Mouse (Mus musculus) midbrain, embryonic 16.5 days (tissue): ENCODE measurements at regions not wholly inside any gene's neighbourhood (a gene's known extent, or its start where the extent isn't known, plus 50 kb on each side); places are given as distances from the start of the nearest gene placed in this dataset.

Experiments
- ATAC-seq: fragments of 200-750 bp; cut with Nextera tagmentation; 2 replicates; pipeline ENCODE4 v1.8.0; 2017; ENCODE audit warnings: moderate TSS enrichment
- H3K27ac ChIP-seq: fragments of 300-500 bp; sonication (generic); 2 replicates; pipeline ENCODE4 v1.5.1; 2014; ENCODE audit warnings: mild to moderate bottlenecking, low read length, mixed read lengths
- H3K27me3 ChIP-seq: fragments of 300-500 bp; sonication (generic); 2 replicates; pipeline ENCODE4 v1.6.1; 2014; ENCODE audit warnings: low read depth, low read length, mixed read lengths; ENCODE audit not compliant: control insufficient read depth, insufficient read depth
- H3K36me3 ChIP-seq: fragments of 300-500 bp; sonication (generic); 2 replicates; pipeline ENCODE4 v1.6.1; 2014; ENCODE audit warnings: mild to moderate bottlenecking, low read length, moderate library complexity, mixed read lengths; ENCODE audit not compliant: control insufficient read depth, insufficient read depth
- H3K4me1 ChIP-seq: fragments of 300-500 bp; sonication (generic); 2 replicates; pipeline ENCODE4 v1.6.1; 2014; ENCODE audit warnings: mild to moderate bottlenecking, low read length, mixed read lengths; ENCODE audit not compliant: control insufficient read depth, insufficient read depth
- H3K4me2 ChIP-seq: fragments of 300-500 bp; sonication (generic); 2 replicates; pipeline ENCODE4 v1.6.1; 2014; ENCODE audit warnings: mild to moderate bottlenecking, low read length, mixed read lengths
- H3K4me3 ChIP-seq: fragments of 300-500 bp; sonication (generic); 2 replicates; pipeline ENCODE4 v1.5.1; 2014; ENCODE audit warnings: low read depth, mild to moderate bottlenecking, low read length, moderate library complexity, mixed read lengths
- H3K9ac ChIP-seq: fragments of 300-500 bp; sonication (generic); 2 replicates; pipeline ENCODE4 v1.6.1; 2014; ENCODE audit warnings: low read depth, low read length, mixed read lengths
- H3K9me3 ChIP-seq: fragments of 300-500 bp; sonication (generic); replicated peaks from 2 replicates; pipeline ENCODE4 v1.6.1; 2014; ENCODE audit warnings: mild to moderate bottlenecking, low read length, mixed read lengths; ENCODE audit not compliant: control insufficient read depth, poor library complexity, severe bottlenecking
- WGBS: fragments of 180-500 bp; shearing (Covaris S2); extraction: QIAGEN DNeasy Blood & Tissue Kit; methylation state at CpG from one replicate; pipeline ENCODE4 v1.1.7; 2014; 5-methylcytosine and 5-hydroxymethylcytosine counted together

- H3K27ac ChIP-seq, result no peak overlapping the region
- no peaks in the 10 kb centered on the region for H3K36me3 ChIP-seq
- H3K27me3 ChIP-seq, result no peaks in the 10 kb centered on the region
- H3K4me3 ChIP-seq, result no peak overlapping the region
- WGBS, result 93% methylated on average over 5 of the region's 5 CpGs
- H3K9me3 ChIP-seq, result no peaks in the 10 kb centered on the region
- no peak overlapping the region for H3K9ac ChIP-seq
- no peak overlapping the region for H3K4me2 ChIP-seq
- H3K4me1 ChIP-seq, result no peaks in the 10 kb centered on the region
- no peak for ATAC-seq
Observed at GRCm38 (mm10) chr2:118004191-118004590, 107.5 kb upstream of the Thbs1 start.

DNA sequence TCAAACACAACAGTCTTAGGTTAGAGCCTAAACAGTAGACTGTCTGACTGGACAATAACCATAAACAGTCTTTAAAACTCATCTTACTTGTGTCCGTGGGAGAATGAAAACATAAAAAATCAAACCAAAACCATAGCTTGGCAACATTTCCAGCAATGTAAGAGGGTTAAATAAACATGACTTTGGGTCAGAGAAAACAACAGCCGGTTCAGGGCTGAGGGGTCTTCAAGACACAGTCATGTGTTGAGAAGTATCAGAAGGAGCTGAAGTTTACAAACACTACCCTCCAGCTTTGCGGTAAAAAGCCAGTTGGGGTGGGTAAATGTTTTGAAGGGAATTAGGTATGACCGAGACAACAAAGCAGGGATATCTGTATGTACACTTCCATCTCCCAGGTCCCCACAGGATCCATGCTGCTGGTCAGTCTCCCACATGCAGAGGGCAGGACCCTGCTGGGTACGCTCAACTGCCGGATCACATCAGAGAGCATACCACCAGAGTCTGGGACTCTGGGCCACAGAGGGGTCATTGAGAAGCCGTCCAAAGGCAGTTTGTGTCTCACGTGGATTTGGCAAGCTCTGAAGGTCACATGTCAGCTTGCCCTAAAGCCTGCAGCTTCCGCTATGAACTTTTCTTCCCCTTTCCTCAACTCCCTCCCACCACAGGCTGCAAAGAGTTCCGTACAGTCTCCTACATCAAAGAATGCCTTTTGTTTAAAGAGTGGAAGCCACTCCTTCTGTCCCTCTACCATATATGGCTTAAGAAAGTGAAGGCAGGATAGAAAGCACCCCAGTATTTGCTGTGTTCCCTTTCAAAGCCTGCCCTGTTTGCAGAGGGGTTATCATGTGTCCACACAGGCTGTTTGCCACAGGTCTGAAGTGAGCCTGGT, 103.9 kb upstream of the Thbs1 start:
- Histone ChIP-seq H3K9ac (no peak overlapping the region), H3K4me3 (no peak overlapping the region), H3K4me1 (no peaks in the 10 kb centered on the region), H3K27ac (no peak overlapping the region), H3K27me3 (no peaks in the 10 kb centered on the region), H3K4me2 (no peak overlapping the region), H3K9me3 (no peaks in the 10 kb centered on the region), H3K36me3 (no peaks in the 10 kb centered on the region)
- WGBS, result 66% methylated on average over 10 of the region's 10 CpGs
- ATAC-seq, result no peak

GRCm38 (mm10) chr2:118011679-118012078, 100.0 kb upstream of the Thbs1 start:
- H3K36me3 ChIP-seq, result no peaks in the 10 kb centered on the region
- H3K27me3 ChIP-seq, result no peaks in the 10 kb centered on the region
- no peak overlapping the region for H3K27ac ChIP-seq
- H3K4me2 ChIP-seq, result no peak overlapping the region
- no peak for ATAC-seq
- no peak overlapping the region for H3K9ac ChIP-seq
- no peak overlapping the region for H3K4me3 ChIP-seq
- 91% methylated on average over 7 of the region's 7 CpGs for WGBS
- H3K4me1 ChIP-seq, result no peaks in the 10 kb centered on the region
- no peaks in the 10 kb centered on the region for H3K9me3 ChIP-seq

- no peak for ATAC-seq
Observed at GRCm38 (mm10) chr2:118012211-118012610, 99.5 kb upstream of the Thbs1 start.

DNA sequence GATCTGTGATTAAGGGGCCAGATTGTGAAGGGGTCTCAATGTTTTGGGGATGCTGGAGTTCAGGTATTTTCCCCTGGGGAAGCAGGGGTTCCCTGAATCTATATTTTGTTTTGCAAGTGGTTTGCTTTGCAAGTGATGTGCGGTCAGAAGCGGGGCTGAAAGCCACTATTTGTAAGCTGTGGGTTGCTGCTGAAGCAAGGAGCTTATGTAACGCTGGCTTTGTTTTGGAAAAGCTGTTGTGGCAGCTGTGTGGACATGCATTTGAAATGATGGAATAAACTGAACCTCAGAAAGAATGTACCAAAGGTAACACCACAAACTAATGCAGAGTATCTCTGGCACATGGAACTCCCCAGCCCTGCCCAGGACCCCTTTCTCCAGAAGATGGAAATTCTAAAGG, 98.5 kb upstream of the Thbs1 start:
- Histone ChIP-seq H3K27ac (no peak overlapping the region), H3K9ac (no peak overlapping the region), H3K36me3 (no peaks in the 10 kb centered on the region), H3K4me1 (no peaks in the 10 kb centered on the region), H3K27me3 (no peaks in the 10 kb centered on the region), H3K9me3 (no peaks in the 10 kb centered on the region), H3K4me3 (no peak overlapping the region), H3K4me2 (no peak overlapping the region)
- 78% methylated on average over 3 of the region's 3 CpGs for WGBS
- ATAC-seq, result no peak

More at GRCm38 (mm10) chr2:118012211-118012610, 99.5 kb upstream of the Thbs1 start:
- H3K4me1 ChIP-seq, result no peaks in the 10 kb centered on the region
- no peak overlapping the region for H3K4me2 ChIP-seq
- no peaks in the 10 kb centered on the region for H3K27me3 ChIP-seq
- no peak overlapping the region for H3K4me3 ChIP-seq
- H3K27ac ChIP-seq, result no peak overlapping the region
- no peaks in the 10 kb centered on the region for H3K9me3 ChIP-seq
- H3K36me3 ChIP-seq, result no peaks in the 10 kb centered on the region
- 91% methylated on average over 3 of the region's 3 CpGs for WGBS
- no peak overlapping the region for H3K9ac ChIP-seq

GRCm38 (mm10) chr2:118015182-118015581, 96.5 kb upstream of the Thbs1 start:
- no peaks in the 10 kb centered on the region for H3K36me3 ChIP-seq
- no peak overlapping the region for H3K27ac ChIP-seq
- no peak overlapping the region for H3K4me2 ChIP-seq
- no peak overlapping the region for H3K9ac ChIP-seq
- no peaks in the 10 kb centered on the region for H3K4me1 ChIP-seq
- no peaks in the 10 kb centered on the region for H3K9me3 ChIP-seq
- ATAC-seq, result no peak
- H3K4me3 ChIP-seq, result no peak overlapping the region
- WGBS, result 78% methylated on average over 1 of the region's 1 CpGs
- no peaks in the 10 kb centered on the region for H3K27me3 ChIP-seq

DNA sequence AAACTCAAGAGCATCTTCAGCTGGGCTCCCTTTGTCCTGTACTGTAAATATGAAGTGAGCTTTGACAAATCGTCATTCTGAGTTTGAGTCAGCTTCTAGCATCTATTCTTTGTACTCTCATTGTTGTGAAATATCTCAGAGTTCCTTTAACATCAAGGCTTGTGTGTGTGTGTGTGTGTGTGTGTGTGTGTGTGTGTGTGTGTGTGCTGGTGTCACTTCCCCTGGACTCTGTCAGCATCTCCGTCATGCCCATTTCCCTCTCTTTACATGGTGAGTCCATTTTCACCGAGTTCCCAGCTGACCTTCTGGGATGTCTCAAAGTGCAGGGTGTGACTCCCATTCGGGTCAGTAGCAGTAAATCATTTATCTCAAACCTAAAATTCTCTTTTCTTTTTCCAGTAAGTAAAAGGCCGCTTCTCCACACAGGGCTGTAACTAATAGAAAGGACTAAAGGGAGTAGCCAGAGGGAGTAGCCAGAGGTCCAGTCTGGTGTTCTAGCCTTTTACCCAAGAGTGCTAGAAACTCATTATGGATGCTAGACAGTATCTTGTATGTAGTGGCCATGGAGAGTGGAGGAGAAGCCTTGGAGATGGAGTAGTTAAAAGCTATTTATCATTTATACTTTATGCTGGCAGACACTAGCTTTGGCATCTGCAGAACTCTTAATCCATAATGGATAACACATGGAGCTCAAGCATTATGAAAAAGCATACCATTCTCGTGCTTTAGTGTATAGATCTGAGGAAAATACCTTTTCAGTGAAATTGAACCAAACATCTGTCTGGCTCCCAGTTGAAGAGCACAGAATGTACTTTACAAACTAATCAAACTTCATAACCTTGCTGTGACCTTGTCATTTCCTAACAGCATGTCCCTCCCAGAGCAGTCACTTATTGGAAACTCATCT, 85.6 kb upstream of the Thbs1 start:
- Histone ChIP-seq H3K4me1 (no peaks in the 10 kb centered on the region), H3K9ac (no peak overlapping the region), H3K4me2 (no peak overlapping the region), H3K27ac (no peak overlapping the region), H3K4me3 (no peak overlapping the region), H3K9me3 (no peaks in the 10 kb centered on the region), H3K27me3 (no peaks in the 10 kb centered on the region), H3K36me3 (no peaks in the 10 kb centered on the region)
- ATAC-seq, result no peak
- 89% methylated on average over 6 of the region's 6 CpGs for WGBS

DNA sequence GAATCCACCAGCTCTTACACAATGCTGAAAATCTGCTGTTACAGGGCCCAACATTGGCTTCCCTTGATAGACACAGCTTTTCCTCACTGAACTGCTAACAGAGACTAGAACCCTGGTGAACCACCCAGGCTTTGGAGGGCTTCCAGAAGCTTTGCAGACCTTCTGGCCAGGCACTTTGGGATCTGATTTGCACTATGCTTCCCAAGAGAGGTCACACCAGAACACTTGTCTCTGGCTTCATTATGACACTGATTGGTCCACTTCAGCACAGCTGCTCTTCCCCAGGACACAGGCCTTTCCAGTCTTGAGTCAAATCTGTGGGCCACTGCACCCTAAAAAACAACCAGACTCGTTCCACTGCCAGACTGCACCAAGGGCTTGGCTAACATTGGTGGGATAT, 82.8 kb upstream of the Thbs1 start:
- Histone ChIP-seq H3K36me3 (no peaks in the 10 kb centered on the region), H3K4me3 (no peak overlapping the region), H3K27ac (no peak overlapping the region), H3K27me3 (no peaks in the 10 kb centered on the region), H3K4me1 (no peaks in the 10 kb centered on the region), H3K9me3 (no peaks in the 10 kb centered on the region), H3K9ac (no peak overlapping the region), H3K4me2 (no peak overlapping the region)
- WGBS, result 71% methylated on average over 1 of the region's 1 CpGs
- ATAC-seq, result no peak
